In the genomic region with DNA sequence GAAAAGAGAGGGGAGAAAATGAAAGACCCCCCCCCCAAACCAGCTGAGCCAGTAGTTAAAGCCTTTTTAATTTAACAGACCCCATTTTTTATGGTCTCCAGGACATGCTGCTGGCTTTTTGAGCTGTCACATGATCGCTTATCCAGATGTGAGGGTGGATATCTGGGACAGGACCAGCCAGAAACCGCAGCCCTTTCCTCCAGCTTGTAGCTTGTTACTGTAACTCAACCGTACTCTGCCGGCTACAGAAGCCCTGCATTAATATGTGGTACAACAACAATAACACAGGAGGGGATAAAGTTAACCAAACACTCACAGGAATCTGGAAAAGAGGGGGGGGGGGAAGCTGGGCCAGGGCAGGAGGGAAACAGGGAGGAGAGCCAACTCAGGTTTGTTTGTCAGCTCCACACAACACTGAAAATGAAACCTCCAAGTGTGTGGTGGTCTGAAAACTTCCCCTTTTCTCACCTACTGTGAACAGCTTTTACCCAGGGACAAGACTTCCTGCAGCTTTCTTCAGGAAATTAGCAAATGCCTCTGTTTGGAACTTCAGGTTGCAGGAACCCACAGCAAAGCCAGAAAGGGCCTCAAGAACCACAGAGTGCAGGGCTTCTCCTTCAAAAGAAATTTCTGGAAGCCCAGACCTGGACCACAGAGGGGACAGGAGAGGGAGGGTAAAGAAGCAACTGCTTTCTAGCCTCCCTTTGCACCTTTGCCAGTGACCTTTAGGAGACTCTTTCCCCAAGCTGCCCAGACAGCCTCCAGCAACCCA, we compare ENCODE assay signal across 14 mouse cellular contexts.
DNase-seq lines count a peak whose midpoint lies in the region; ATAC-seq and TF ChIP-seq lines count a peak whose summit lies in the region.
"Had no signal": no experiment of that assay in that cellular context is flagged by ENCODE, and none has a peak within 500 bp of the region (broad histone marks: within the 10 kb centered on the region; RNA-seq: fewer than 3 reads in every experiment).

No protein-coding gene starts in this region.

- ATAC-seq in kidney, postnatal 0 days (replicated peaks; ENCODE audit: low FRiP score, low read depth): no peak
- peak; percentile 93 for ATAC-seq in limb, embryonic 13.5 days (ENCODE audit: low FRiP score, low read depth)
- no peak for ATAC-seq in forebrain, postnatal 0 days
- no peak for ATAC-seq in monocyte, adult 5-6 weeks (replicated peaks; ENCODE audit: insufficient number of reproducible peaks, low FRiP score, low TSS enrichment, poor library complexity, severe bottlenecking)

- H3K4me1 ChIP-seq in kidney, postnatal 0 days (replicated peaks; ENCODE audit: insufficient read depth, low read length): 0 out of 2 replicates have a peak, but pooled peaks cover 2% of the 10 kb centered on the region
- peaks cover 23% of the 10 kb centered on the region for H3K4me1 ChIP-seq in limb, embryonic 13.5 days
- H3K4me1 ChIP-seq in forebrain, postnatal 0 days (ENCODE audit: insufficient read depth): no peaks in the 10 kb centered on the region
- H3K4me1 ChIP-seq: lung, embryonic 15.5 days; neural tube, embryonic 13.5 days had no signal

- H3K4me3 ChIP-seq in kidney, postnatal 0 days (replicated peaks; ENCODE audit: low read depth, low read length): no peak overlapping the region
- no peak overlapping the region for H3K4me3 ChIP-seq in limb, embryonic 13.5 days
- H3K4me3 ChIP-seq in forebrain, postnatal 0 days (ENCODE audit: low read depth, low read length): no peak overlapping the region
- H3K4me3 ChIP-seq: heart, adult 2 months; lung, embryonic 15.5 days; neural tube, embryonic 13.5 days had no signal

- 15% methylated on average over 4 of the region's 4 CpGs for WGBS in kidney, postnatal 0 days
- 4% methylated on average over 4 of the region's 4 CpGs for WGBS in limb, embryonic 13.5 days
- WGBS in forebrain, postnatal 0 days: 55% methylated on average over 4 of the region's 4 CpGs

- no peak for TF ChIP-seq CTCF in kidney, postnatal 0 days (IDR thresholded peaks at IDR 0.05; ENCODE audit: low read depth)
- TF ChIP-seq CTCF in forebrain, postnatal 0 days (IDR thresholded peaks at IDR 0.05; ENCODE audit: low read depth): no peak

- DNase-seq in kidney, postnatal 0 days (ENCODE audit: low spot score): peak; percentile 70
- no peak for DNase-seq in kidney, adult 9 months
- peak; percentile 22 for DNase-seq in embryo, embryonic 10.5 days (ENCODE audit: low spot score)
- DNase-seq in splenic B cell, adult 2 months (ENCODE audit: low read depth, low spot score): peak; percentile 41
- DNase-seq in forebrain, postnatal 0 days: no peak
- DNase-seq in layer of hippocampus, postnatal 14 days (ENCODE audit: low spot score in 2 of 2): no peak
- DNase-seq: adrenal gland, postnatal 10 days; cerebellum, postnatal 36 days; kidney, adult 8-10 months had no signal

- H3K27me3 ChIP-seq in kidney, postnatal 0 days (ENCODE audit: insufficient read depth, low read length): no peaks in the 10 kb centered on the region
- H3K27me3 ChIP-seq in limb, embryonic 13.5 days: peaks cover 62% of the 10 kb centered on the region
- no peaks in the 10 kb centered on the region for H3K27me3 ChIP-seq in splenic B cell, adult 2 months (ENCODE audit: control insufficient read depth, insufficient read depth, low read length, poor library complexity, severe bottlenecking)
- no peaks in the 10 kb centered on the region for H3K27me3 ChIP-seq in forebrain, postnatal 0 days (ENCODE audit: insufficient read depth, low read length)
- H3K27me3 ChIP-seq: lung, embryonic 15.5 days; neural tube, embryonic 13.5 days had no signal

- no peaks in the 10 kb centered on the region for H3K9me3 ChIP-seq in kidney, postnatal 0 days (replicated peaks; ENCODE audit: low read length)
- H3K9me3 ChIP-seq in limb, embryonic 13.5 days: no peaks in the 10 kb centered on the region
- H3K9me3 ChIP-seq in forebrain, postnatal 0 days (ENCODE audit: low read length): no peaks in the 10 kb centered on the region
- H3K9me3 ChIP-seq: lung, embryonic 15.5 days; neural tube, embryonic 13.5 days had no signal

- H3K36me3 ChIP-seq in kidney, postnatal 0 days (ENCODE audit: insufficient read depth, low read length): no peaks in the 10 kb centered on the region
- no peaks in the 10 kb centered on the region for H3K36me3 ChIP-seq in limb, embryonic 13.5 days
- H3K36me3 ChIP-seq in splenic B cell, adult 2 months (ENCODE audit: control insufficient read depth, insufficient read depth, low read length, poor library complexity, severe bottlenecking): no peaks in the 10 kb centered on the region
- H3K36me3 ChIP-seq in forebrain, postnatal 0 days (ENCODE audit: insufficient read depth): no peaks in the 10 kb centered on the region
- H3K36me3 ChIP-seq: lung, embryonic 15.5 days; neural tube, embryonic 13.5 days had no signal

- H3K9ac ChIP-seq in kidney, postnatal 0 days (ENCODE audit: low read depth, low read length): no peak overlapping the region
- H3K9ac ChIP-seq in limb, embryonic 13.5 days: no peak overlapping the region
- H3K9ac ChIP-seq in forebrain, postnatal 0 days: no peak overlapping the region
- H3K9ac ChIP-seq: lung, embryonic 15.5 days; neural tube, embryonic 13.5 days had no signal

- H3K27ac ChIP-seq in kidney, postnatal 0 days: peak overlapping the region; percentile 25; the same call in 1 of the 2 replicates
- H3K27ac ChIP-seq in limb, embryonic 13.5 days: peak overlapping the region; percentile 76
- H3K27ac ChIP-seq in forebrain, postnatal 0 days (ENCODE audit: low read depth, low read length): no peak overlapping the region
- H3K27ac ChIP-seq: heart, adult 2 months; lung, embryonic 15.5 days; neural tube, embryonic 13.5 days had no signal

- peak overlapping the region; percentile 10; the same call in 1 of the 2 replicates for H3K4me2 ChIP-seq in kidney, postnatal 0 days (ENCODE audit: low read length)
- peak overlapping the region; percentile 30; the same call in 1 of the 2 replicates for H3K4me2 ChIP-seq in limb, embryonic 13.5 days (replicated peaks)
- no peak overlapping the region for H3K4me2 ChIP-seq in forebrain, postnatal 0 days (ENCODE audit: low read depth)
- H3K4me2 ChIP-seq: lung, embryonic 15.5 days; neural tube, embryonic 13.5 days had no signal

Comparison
In these comparisons a context has a peak if more than half of its experiments do, and no peak if none do; other contexts are left out.
1. DNase-seq: peak in kidney, postnatal 0 days (single experiment), embryo, embryonic 10.5 days (single experiment) and splenic B cell, adult 2 months (single experiment); none in kidney, adult 9 months (single experiment), forebrain, postnatal 0 days (single experiment) and layer of hippocampus, postnatal 14 days (0 of 2).